Mouse (Mus musculus) lung, adult 2 months (tissue): ENCODE data around the gene Stat1.

Source experiments
- CTCF ChIP-seq: fragments of 200-500 bp; IDR thresholded peaks from 2 replicates; pipeline ENCODE4 v1.5.1; 2011; ENCODE audit warnings: mild to moderate bottlenecking, low read length, control low read depth; ENCODE audit not compliant: insufficient read depth
- POLR2A ChIP-seq: fragments of 200-500 bp; IDR thresholded peaks from 2 replicates; pipeline ENCODE4 v1.6.1; 2011; ENCODE audit warnings: low read depth, mild to moderate bottlenecking, control low read depth, low read length, borderline replicate concordance; ENCODE audit errors: extremely low read depth

- TF ChIP-seq CTCF (no peak), POLR2A (no peak)
These were observed 39.5 kb downstream of the Stat1 start for GRCm38 (mm10) chr1:52158490-52159381.
